Mouse (Mus musculus): Measurements from ENCODE around the gene Zfp932.
"Not testable (repeated sequence)": the region's sequence is repeated elsewhere in the genome, so short reads cannot be mapped to it uniquely, and the experiment has no call there.

DNA sequence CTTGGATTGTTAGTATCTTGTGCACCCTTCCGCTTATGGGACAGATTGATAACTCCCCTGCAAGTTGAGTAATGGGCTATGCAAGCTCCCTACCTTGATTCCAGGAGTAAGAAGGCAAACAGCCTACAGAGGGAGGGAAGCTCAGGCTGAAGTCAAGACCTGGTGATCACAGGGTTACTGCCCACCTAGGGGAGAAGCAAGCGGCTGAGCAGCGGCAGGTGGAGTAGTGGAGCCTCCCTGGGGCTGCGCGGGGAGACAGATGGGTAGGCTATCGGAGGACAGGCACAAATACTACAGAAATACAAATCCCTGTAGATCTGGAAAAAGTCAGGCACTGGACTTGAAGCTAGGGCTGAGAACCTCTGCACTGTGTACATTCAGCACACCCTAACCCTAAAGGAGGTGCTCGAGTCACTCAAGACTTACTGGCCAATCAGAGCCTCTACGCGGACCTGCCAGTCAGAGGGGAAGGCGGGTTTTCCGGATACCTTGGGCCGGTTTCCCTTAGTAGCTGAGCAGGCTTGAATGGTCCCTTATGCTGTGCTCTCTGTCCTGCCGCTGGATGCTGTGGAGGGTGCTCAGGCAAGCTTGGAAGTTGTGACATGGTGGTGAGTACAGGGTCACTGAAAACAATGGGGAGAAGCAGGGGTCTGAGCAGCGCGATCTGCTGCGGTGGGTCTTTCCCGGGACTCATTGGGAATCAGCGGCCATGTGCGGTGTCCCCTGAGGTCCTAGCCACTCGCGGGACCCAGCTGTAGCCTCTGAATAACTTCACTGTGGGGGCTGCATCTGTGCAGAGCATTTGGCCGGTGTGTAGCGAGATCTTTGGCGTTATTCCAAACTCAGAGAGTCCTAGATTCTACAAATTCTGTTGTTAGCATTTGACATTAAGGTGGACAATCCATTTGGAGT, at the start of gene Zfp932:
- not testable (repeated sequence) for TF ChIP-seq POLR2A (IDR thresholded peaks at IDR 0.05; ENCODE audit: borderline replicate concordance, insufficient read depth, low read length); CTCF (IDR thresholded peaks at IDR 0.05; ENCODE audit: borderline replicate concordance, insufficient read depth, low read depth, low read length)
